Mouse (Mus musculus) thymus, postnatal 25 days (tissue): ENCODE measurements around the gene Gm17018.
A peak's percentile ranks its signal among the peaks of the same experiment; 100 is the strongest.

Experiments
- DNase-seq: peaks from one replicate; pipeline ENCODE4 v3.0.0; 2022

The Gm17018 gene

GRCm38 (mm10) chr19:45549128-45549915 lies 11.1 kb upstream of the Gm17018 start:
- no peak for DNase-seq

GRCm38 (mm10) chr19:45549948-45550347 lies 10.5 kb upstream of the Gm17018 start:
- no peak for DNase-seq

GRCm38 (mm10) chr19:45552187-45552586 lies 8.2 kb upstream of the Gm17018 start:
- DNase-seq = peak; percentile 48

- no peak for DNase-seq
Observed at GRCm38 (mm10) chr19:45554136-45554535, 6.3 kb upstream of the Gm17018 start.

GRCm38 (mm10) chr19:45565925-45566715 lies 5.7 kb downstream of the Gm17018 start:
- DNase-seq = no peak

GRCm38 (mm10) chr19:45567367-45567766 lies 7.0 kb downstream of the Gm17018 start:
- DNase-seq = no peak

GRCm38 (mm10) chr19:45573033-45573432 lies 12.6 kb downstream of the Gm17018 start:
- no peak for DNase-seq

GRCm38 (mm10) chr19:45573861-45574267 lies 13.4 kb downstream of the Gm17018 start:
- DNase-seq = peak; percentile 88

- peak; percentile 29 for DNase-seq
Observed at GRCm38 (mm10) chr19:45574339-45574898, 14.0 kb downstream of the Gm17018 start.

GRCm38 (mm10) chr19:45574941-45575631 lies 14.7 kb downstream of the Gm17018 start:
- peak; percentile 78 for DNase-seq

- peak; percentile 28 for DNase-seq
Observed at GRCm38 (mm10) chr19:45575632-45576001, 15.2 kb downstream of the Gm17018 start.

- DNase-seq = peak; percentile 77
Observed at GRCm38 (mm10) chr19:45577141-45577750, 16.8 kb downstream of the Gm17018 start.

- no peak for DNase-seq
Observed at GRCm38 (mm10) chr19:45578976-45579375, 18.6 kb downstream of the Gm17018 start.

- no peak for DNase-seq
Observed at GRCm38 (mm10) chr19:45579416-45579815, 19.0 kb downstream of the Gm17018 start.

GRCm38 (mm10) chr19:45580235-45580634 lies 19.8 kb downstream of the Gm17018 start:
- no peak for DNase-seq

- peak; percentile 71 for DNase-seq
Observed at GRCm38 (mm10) chr19:45581257-45581656, 20.8 kb downstream of the Gm17018 start.

GRCm38 (mm10) chr19:45582161-45582560 lies 21.7 kb downstream of the Gm17018 start:
- no peak for DNase-seq

- no peak for DNase-seq
Observed at GRCm38 (mm10) chr19:45583136-45583535, 22.7 kb downstream of the Gm17018 start.

GRCm38 (mm10) chr19:45584856-45585620 lies 24.6 kb downstream of the Gm17018 start:
- DNase-seq = no peak

GRCm38 (mm10) chr19:45586850-45587249 lies 26.4 kb downstream of the Gm17018 start:
- no peak for DNase-seq

- DNase-seq = no peak
Observed at GRCm38 (mm10) chr19:45587509-45588292, 27.3 kb downstream of the Gm17018 start.
